Mouse (Mus musculus): ENCODE data around the gene Tmem8.
"Not testable (repeated sequence)": the region's sequence is repeated elsewhere in the genome, so short reads cannot be mapped to it uniquely, and the experiment has no call there.

Tmem8 gene

GRCm38 (mm10) chr17:26113181-26113948, at the start of gene Tmem8:
Gene Tmem8 (plus strand): TSS chr17:26113299.
- peak; percentile 78 to 82 for DNase-seq

- no peak for DNase-seq
Measured at GRCm38 (mm10) chr17:26064916-26065315, 48.2 kb upstream of the Tmem8 start.

GRCm38 (mm10) chr17:26066488-26067020, 46.5 kb upstream of the Tmem8 start:
- DNase-seq: no peak

GRCm38 (mm10) chr17:26068024-26068830, 44.9 kb upstream of the Tmem8 start:
- DNase-seq: peak in 1 of 2 experiments; percentile 28

- DNase-seq: peak; percentile 84 to 85
Measured at GRCm38 (mm10) chr17:26068831-26069739, 44.0 kb upstream of the Tmem8 start, which contains the start of gene Rab11fip3. Gene Rab11fip3 (minus strand): TSS chr17:26069555.

- no peak for DNase-seq
Measured at GRCm38 (mm10) chr17:26070136-26070535, 43.0 kb upstream of the Tmem8 start.

- no peak for DNase-seq
Measured at GRCm38 (mm10) chr17:26075246-26075645, 37.9 kb upstream of the Tmem8 start.

GRCm38 (mm10) chr17:26078851-26079250, 34.2 kb upstream of the Tmem8 start:
- DNase-seq: no peak

GRCm38 (mm10) chr17:26080867-26081266, 32.2 kb upstream of the Tmem8 start:
- DNase-seq: no peak

GRCm38 (mm10) chr17:26087059-26087564, 26.0 kb upstream of the Tmem8 start:
- DNase-seq: no peak

GRCm38 (mm10) chr17:26089905-26090632, 23.0 kb upstream of the Tmem8 start, which contains the start of gene Decr2:
Gene Decr2 (minus strand): TSS chr17:26090337.
- peak; percentile 87 to 90 for DNase-seq

GRCm38 (mm10) chr17:26094531-26095110, 18.5 kb upstream of the Tmem8 start:
- no peak for DNase-seq

- DNase-seq: peak; percentile 66 to 77
Measured at GRCm38 (mm10) chr17:26095121-26095740, 17.9 kb upstream of the Tmem8 start, which contains the start of gene Nme4. Gene Nme4 (minus strand): TSS chr17:26095602.

- DNase-seq: no peak
Measured at GRCm38 (mm10) chr17:26098461-26098860, 14.6 kb upstream of the Tmem8 start.

GRCm38 (mm10) chr17:26099316-26099715, 13.8 kb upstream of the Tmem8 start:
- DNase-seq: not testable (repeated sequence)

- no peak for DNase-seq
Measured at GRCm38 (mm10) chr17:26100166-26100565, 12.9 kb upstream of the Tmem8 start.

GRCm38 (mm10) chr17:26101478-26101877, 11.6 kb upstream of the Tmem8 start:
- DNase-seq: no peak

GRCm38 (mm10) chr17:26105619-26106018, 7.5 kb upstream of the Tmem8 start:
- DNase-seq: no peak

GRCm38 (mm10) chr17:26110156-26110555, 2.9 kb upstream of the Tmem8 start:
- no peak for DNase-seq

GRCm38 (mm10) chr17:26111024-26111423, 2.1 kb upstream of the Tmem8 start:
- no peak for DNase-seq

Data from cerebellum, postnatal 36 days (tissue).